Mouse (Mus musculus) neural tube, embryonic 15.5 days (tissue): Measurements from ENCODE around the gene Fto. TPM values are rescaled to one million over a fixed set of nuclear protein-coding genes. Genes with fewer than 3 reads are reported as not detected.

Source experiments
- ATAC-seq: fragments of 200-750 bp; cut with Nextera tagmentation; 2 replicates; pipeline ENCODE4 v1.8.0; 2017; ENCODE audit warnings: mild to moderate bottlenecking, moderate TSS enrichment, moderate library complexity; ENCODE audit not compliant: low FRiP score
- H3K27ac ChIP-seq: fragments of 300-500 bp; sonication (generic); replicated peaks from 2 replicates; pipeline ENCODE4 v1.5.1; 2015; ENCODE audit warnings: mild to moderate bottlenecking, inconsistent platforms
- H3K27me3 ChIP-seq: fragments of 300-500 bp; sonication (generic); replicated peaks from 2 replicates; pipeline ENCODE4 v1.6.1; 2015; ENCODE audit warnings: inconsistent platforms
- H3K36me3 ChIP-seq: fragments of 300-500 bp; sonication (generic); 2 replicates; pipeline ENCODE4 v1.6.1; 2015; ENCODE audit warnings: inconsistent platforms
- H3K4me1 ChIP-seq: fragments of 300-500 bp; sonication (generic); 2 replicates; pipeline ENCODE4 v1.6.1; 2015; ENCODE audit warnings: inconsistent platforms
- H3K4me2 ChIP-seq: fragments of 300-500 bp; sonication (generic); 2 replicates; pipeline ENCODE4 v1.6.1; 2015; ENCODE audit warnings: inconsistent platforms, mild to moderate bottlenecking, moderate library complexity
- H3K4me3 ChIP-seq: fragments of 300-500 bp; sonication (generic); replicated peaks from 2 replicates; pipeline ENCODE4 v1.5.1; 2015; ENCODE audit warnings: mild to moderate bottlenecking, inconsistent platforms
- H3K9ac ChIP-seq: fragments of 300-500 bp; sonication (generic); replicated peaks from 2 replicates; pipeline ENCODE4 v1.6.1; 2015; ENCODE audit warnings: mild to moderate bottlenecking, inconsistent platforms
- H3K9me3 ChIP-seq: fragments of 300-500 bp; sonication (generic); replicated peaks from 2 replicates; pipeline ENCODE4 v1.6.1; 2016; ENCODE audit warnings: inconsistent platforms
- WGBS: fragments of 180-500 bp; shearing (Covaris S2); methylation state at CpG from one replicate; pipeline ENCODE4 v1.1.7; 2015; ENCODE audit warnings: mixed read lengths; 5-methylcytosine and 5-hydroxymethylcytosine counted together
- polyA plus RNA-seq: library from polyadenylated mRNA; unstranded; fragments of >200 nt; fragmentation: Nextera tagmentation; extraction: Ambion mirVana; gene quantifications from 2 replicates; pipeline ENCODE4 v1.2.1, GENCODE M21; 2015

Gene Fto
- polyA plus RNA-seq, 1 experiment from 2014 or later, result 135 TPM

DNA sequence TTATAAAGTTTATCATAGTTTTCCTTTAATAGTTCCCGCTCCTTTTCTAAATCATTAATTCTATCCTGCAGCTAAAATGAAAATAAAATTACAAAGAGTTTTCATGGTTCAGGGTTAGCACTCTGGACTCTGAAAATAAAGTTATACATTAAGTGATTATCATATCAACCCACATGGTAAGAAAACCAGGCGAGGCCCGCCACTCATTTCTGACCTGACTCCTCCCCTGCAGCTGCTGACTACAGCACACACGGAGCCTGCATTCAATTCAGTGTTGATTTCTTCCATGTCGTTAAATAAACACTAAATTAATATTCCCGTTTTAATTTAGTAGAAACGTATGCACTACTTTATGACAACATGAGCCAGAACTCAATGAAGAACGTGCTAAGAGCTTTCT is 27.1 kb upstream of the Fto start:
- Histone ChIP-seq H3K27ac (no peak overlapping the region), H3K9ac (no peak overlapping the region), H3K4me2 (no peak overlapping the region), H3K27me3 (no peaks in the 10 kb centered on the region), H3K36me3 (no peaks in the 10 kb centered on the region), H3K9me3 (no peaks in the 10 kb centered on the region), H3K4me3 (no peak overlapping the region), H3K4me1 (no peaks in the 10 kb centered on the region)
- 72% methylated on average over 8 of the region's 8 CpGs for WGBS
- no peak for ATAC-seq

DNA sequence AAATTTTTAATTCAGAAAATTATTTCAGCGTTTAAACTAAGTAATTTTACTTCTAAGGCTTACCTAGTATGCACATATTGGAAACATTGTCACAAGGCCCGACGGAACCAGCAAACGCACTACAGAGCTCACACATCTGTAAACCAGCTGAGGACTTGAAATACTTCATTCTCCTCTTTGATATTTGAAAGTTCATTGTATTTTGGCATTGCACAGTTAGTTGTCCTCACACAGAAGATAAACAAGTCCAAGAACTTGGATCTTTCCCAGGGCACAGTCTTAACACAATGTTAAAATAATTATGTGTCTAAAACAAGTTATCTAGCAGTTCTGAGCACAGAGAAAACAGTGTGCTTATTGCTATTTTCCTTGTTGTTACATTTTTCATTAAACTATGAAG is 22.7 kb upstream of the Fto start:
- no peak overlapping the region for H3K4me3 ChIP-seq
- H3K27me3 ChIP-seq, result no peaks in the 10 kb centered on the region
- H3K9ac ChIP-seq, result no peak overlapping the region
- H3K4me2 ChIP-seq, result no peak overlapping the region
- no peak for ATAC-seq
- H3K36me3 ChIP-seq, result no peaks in the 10 kb centered on the region
- H3K9me3 ChIP-seq, result no peaks in the 10 kb centered on the region
- WGBS, result 87% methylated on average over 4 of the region's 4 CpGs
- no peak overlapping the region for H3K27ac ChIP-seq
- H3K4me1 ChIP-seq, result no peaks in the 10 kb centered on the region

DNA sequence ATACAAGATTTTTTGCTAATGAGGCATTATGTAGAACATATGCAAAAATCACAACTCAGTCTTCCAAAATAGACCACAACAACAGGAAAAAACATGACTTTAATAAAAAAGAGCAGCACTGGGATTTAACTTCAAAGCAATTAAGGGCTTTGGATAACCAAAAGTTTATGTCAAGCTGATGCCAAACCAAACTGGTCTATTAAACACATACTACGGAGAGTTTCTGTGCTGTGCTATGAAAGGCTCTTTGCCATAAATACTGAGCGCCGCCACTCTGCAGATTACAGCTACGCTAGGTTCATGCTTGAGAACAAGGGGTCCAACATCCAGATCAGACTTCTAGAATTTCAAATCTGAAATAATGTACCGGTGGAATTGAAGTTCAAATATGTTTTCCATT is 17.5 kb upstream of the Fto start:
- H3K4me3 ChIP-seq, result no peak overlapping the region
- no peak overlapping the region for H3K27ac ChIP-seq
- H3K9ac ChIP-seq, result no peak overlapping the region
- H3K36me3 ChIP-seq, result peaks cover 17% of the 10 kb centered on the region
- no peaks in the 10 kb centered on the region for H3K27me3 ChIP-seq
- H3K9me3 ChIP-seq, result no peaks in the 10 kb centered on the region
- no peaks in the 10 kb centered on the region for H3K4me1 ChIP-seq
- no peak overlapping the region for H3K4me2 ChIP-seq
- no peak for ATAC-seq
- WGBS, result 85% methylated on average over 5 of the region's 5 CpGs

DNA sequence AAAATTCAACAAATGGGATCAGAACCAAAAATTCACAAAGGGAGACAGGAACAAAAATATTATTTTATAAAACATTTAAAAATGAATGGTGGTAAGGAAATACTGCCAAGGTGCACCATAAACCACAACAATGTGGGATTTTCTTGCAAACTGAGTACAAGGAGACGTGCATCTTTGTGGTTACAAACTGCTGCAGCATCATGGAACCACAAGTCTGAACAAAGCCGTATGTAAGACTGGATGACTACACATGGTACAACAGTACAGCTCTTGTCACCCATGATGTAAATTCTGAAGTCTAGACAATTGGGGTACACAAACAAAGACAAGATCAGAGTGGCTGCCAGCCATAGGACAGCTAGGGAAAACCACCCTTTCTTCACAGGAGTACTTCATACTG is 14.7 kb upstream of the Fto start:
- Histone ChIP-seq H3K4me3 (no peak overlapping the region), H3K27me3 (no peaks in the 10 kb centered on the region), H3K9me3 (no peaks in the 10 kb centered on the region), H3K4me1 (no peaks in the 10 kb centered on the region), H3K27ac (no peak overlapping the region), H3K36me3 (peaks cover 21% of the 10 kb centered on the region), H3K9ac (no peak overlapping the region), H3K4me2 (no peak overlapping the region)
- WGBS, result 89% methylated on average over 2 of the region's 2 CpGs
- no peak for ATAC-seq

DNA sequence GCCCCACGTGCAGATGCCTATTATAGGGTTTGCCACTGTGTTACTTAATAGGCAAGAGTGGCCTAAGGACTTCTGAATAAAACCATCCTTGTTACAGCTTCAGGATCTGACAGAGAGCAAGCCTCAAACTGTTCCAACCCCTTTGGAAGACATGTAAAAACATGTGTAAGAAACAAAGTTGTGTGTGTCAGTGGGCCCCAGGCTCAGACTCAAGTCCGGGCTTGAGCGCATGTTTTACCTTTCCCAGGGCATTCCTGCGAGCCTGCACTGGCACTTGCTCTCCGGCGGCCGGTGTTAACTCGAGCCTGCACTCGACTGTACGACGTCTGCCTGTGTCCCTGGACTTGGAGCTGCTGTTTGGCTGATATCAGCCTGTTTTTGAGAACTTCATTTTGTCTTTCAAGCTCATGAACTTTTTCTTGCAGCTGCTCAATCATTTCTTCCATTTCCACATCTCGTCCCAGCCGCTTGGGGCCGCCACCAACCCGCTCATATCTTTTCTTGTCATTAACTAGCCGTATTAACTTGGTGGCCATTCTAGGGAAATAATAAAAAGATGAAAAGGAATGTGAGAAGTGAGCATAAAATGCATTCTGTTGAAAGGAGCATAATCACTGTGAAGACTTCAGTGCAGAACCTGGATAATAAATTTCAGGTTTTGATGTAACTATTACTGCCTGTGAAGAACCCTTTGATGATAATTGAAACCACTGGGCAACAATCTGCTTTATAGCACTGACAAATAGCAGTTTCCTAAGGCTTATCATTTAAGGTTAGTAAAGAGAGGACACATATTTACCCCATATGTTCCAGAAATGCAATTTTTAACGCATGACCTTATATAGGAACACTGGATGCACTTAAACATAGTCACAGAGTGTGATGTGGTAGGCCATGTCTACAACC is 8.6 kb upstream of the Fto start:
- 83% methylated on average over 17 of the region's 17 CpGs for WGBS
- H3K27ac ChIP-seq, result no peak overlapping the region
- H3K4me2 ChIP-seq, result no peak overlapping the region
- H3K27me3 ChIP-seq, result no peaks in the 10 kb centered on the region
- no peaks in the 10 kb centered on the region for H3K4me1 ChIP-seq
- H3K9ac ChIP-seq, result no peak overlapping the region
- H3K9me3 ChIP-seq, result no peaks in the 10 kb centered on the region
- H3K36me3 ChIP-seq, result peaks cover 11% of the 10 kb centered on the region
- no peak for ATAC-seq
- no peak overlapping the region for H3K4me3 ChIP-seq

DNA sequence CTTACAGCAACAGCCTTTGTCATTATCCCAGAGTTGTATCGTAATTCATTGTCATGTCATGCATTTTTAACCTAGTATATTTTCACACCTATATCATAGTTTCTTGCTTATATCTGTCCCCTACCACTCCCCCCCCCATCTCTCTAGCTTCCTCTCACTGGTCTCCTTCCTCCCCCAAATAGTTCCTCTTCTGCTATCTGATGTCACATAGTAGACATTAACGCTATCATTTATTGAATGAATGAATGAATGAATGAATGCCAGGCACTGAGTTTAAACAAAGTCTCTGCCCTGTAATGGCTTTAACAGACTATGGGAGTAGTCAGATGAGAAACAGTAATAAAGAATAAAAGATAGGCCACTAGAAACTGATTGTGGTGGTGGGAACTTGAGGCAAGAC is 983 bp upstream of the Fto start:
- H3K36me3 ChIP-seq, result no peaks in the 10 kb centered on the region
- H3K4me3 ChIP-seq, result peak overlapping the region; percentile 60
- H3K4me2 ChIP-seq, result peak overlapping the region; percentile 64
- no peak overlapping the region for H3K27ac ChIP-seq
- H3K9ac ChIP-seq, result peak overlapping the region; percentile 57; the same call in 1 of the 2 replicates
- H3K9me3 ChIP-seq, result no peaks in the 10 kb centered on the region
- no peak for ATAC-seq
- peaks cover 32% of the 10 kb centered on the region for H3K4me1 ChIP-seq
- 81% methylated on average over 2 of the region's 2 CpGs for WGBS
- H3K27me3 ChIP-seq, result no peaks in the 10 kb centered on the region

DNA sequence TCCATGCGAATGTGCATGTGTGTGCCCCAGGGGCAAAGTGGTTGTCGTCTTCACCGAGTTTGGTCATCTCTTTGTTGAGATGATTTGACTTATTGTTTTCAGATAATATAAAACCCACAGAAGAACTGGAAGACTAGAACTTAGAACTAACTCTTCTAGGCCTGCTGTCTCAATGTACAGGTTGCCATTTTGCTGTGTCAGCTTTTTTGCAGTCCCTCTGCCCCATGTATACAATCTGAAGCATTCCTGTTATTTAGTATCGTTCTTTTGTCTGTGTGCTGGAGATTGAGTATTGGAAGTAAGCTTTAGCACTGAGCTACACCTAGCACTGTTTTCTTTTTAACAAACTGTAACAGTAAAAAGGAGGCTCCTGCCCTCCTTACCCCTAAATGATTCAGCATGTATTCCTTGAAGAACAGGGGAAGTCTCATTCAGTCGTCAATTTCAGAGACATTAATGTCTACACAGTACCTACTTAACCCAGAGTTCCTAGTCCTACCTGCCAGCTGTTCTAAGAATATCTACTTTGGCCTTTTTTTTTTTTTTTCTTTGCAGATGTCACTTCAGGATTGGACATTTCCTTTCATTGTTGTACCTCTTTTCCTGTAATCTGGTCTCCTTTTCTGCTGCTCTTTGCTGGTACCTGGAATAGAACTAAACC is 4.4 kb downstream of the Fto start:
- H3K9ac ChIP-seq, result no peak overlapping the region
- H3K4me3 ChIP-seq, result no peak overlapping the region
- 92% methylated on average over 5 of the region's 5 CpGs for WGBS
- H3K9me3 ChIP-seq, result no peaks in the 10 kb centered on the region
- H3K36me3 ChIP-seq, result no peaks in the 10 kb centered on the region
- H3K27ac ChIP-seq, result no peak overlapping the region
- no peak overlapping the region for H3K4me2 ChIP-seq
- H3K4me1 ChIP-seq, result peaks cover 30% of the 10 kb centered on the region
- no peaks in the 10 kb centered on the region for H3K27me3 ChIP-seq
- ATAC-seq, result no peak

DNA sequence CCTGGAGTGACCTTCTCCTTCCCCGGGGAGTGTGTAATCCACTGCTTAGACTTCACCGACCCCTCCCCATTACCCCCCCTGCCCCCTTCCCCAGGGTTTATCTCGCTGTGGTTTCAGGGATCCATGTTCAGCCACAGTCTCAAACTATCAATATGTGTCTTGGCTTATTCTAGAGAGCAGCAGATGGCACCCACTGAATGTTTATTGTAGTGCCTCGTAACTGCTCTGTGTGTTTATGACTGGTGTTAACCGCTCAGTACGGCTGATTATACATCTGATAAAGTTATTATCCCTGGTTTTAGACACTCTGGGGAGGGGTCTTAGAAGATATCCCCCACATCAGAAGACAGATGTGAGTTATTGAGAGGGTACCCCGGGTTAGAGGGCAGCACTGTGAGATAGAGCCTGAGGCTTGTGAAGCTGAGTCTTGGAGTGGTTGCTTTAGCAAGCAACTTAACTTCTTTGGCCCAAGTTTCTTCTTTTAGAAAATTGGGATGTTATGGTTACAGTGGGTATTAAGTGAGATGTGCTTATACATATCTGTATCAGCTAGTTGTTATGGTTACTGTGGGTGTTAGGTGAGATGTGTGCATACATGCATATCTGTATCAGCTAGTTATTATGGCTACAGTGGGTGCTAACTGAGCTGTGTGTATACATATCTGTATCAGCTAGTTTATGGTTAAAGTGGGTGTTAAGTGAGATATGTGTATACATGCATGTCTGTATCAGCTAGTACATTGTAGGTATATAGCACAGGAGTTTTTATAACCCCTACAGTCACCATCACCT is 5.8 kb downstream of the Fto start:
- Histone ChIP-seq H3K27ac (no peak overlapping the region), H3K36me3 (no peaks in the 10 kb centered on the region), H3K4me3 (no peak overlapping the region), H3K27me3 (no peaks in the 10 kb centered on the region), H3K4me2 (no peak overlapping the region), H3K4me1 (peaks cover 32% of the 10 kb centered on the region), H3K9me3 (no peaks in the 10 kb centered on the region), H3K9ac (no peak overlapping the region)
- ATAC-seq, result no peak
- 65% methylated on average over 7 of the region's 7 CpGs for WGBS

DNA sequence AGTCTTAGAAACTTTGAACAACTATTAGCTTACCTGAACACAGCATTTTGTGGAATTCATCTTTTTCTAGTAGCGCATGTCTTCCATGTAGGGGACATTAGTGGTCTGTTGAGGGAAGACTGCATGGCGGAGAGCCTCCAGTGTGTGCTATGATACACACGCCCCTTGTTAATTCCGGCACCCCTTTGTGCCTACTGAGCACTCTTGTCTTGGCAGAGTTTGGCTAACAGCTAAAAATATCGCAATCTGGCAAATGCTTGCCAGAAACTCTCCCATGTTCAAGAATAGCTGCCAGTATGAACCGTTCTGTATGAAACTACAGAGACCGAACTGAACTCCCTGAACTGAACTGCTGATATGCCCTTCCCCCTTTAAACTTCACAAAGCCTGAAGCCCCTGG is 10.2 kb downstream of the Fto start:
- no peak overlapping the region for H3K4me3 ChIP-seq
- WGBS, result 78% methylated on average over 7 of the region's 7 CpGs
- no peak overlapping the region for H3K9ac ChIP-seq
- no peak overlapping the region for H3K4me2 ChIP-seq
- peaks cover 22% of the 10 kb centered on the region for H3K4me1 ChIP-seq
- ATAC-seq, result no peak
- no peaks in the 10 kb centered on the region for H3K36me3 ChIP-seq
- H3K27me3 ChIP-seq, result no peaks in the 10 kb centered on the region
- H3K9me3 ChIP-seq, result no peaks in the 10 kb centered on the region
- no peak overlapping the region for H3K27ac ChIP-seq

DNA sequence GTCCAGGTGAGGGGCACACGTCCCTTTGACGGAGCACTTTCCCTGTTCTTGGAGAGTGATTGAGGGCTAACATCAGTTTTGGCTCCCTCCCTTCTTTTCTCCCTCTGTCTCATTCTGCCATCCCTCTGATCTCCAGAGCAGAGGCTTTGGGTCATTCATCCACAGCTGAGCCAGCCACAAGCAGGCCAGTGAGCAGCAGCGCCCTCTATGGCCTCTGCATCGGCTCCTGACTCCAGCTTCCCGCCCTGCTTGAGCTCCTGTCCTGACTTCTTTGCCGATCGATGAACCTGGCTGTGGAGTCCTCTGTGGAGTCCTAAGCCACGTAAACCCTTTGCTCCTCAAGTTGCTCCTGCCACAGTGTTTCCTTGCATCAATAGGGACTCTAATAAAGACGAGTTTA is 10.9 kb downstream of the Fto start:
- H3K27ac ChIP-seq, result no peak overlapping the region
- H3K27me3 ChIP-seq, result no peaks in the 10 kb centered on the region
- H3K36me3 ChIP-seq, result no peaks in the 10 kb centered on the region
- WGBS, result 49% methylated on average over 9 of the region's 9 CpGs
- H3K9ac ChIP-seq, result no peak overlapping the region
- no peak overlapping the region for H3K4me2 ChIP-seq
- peaks cover 25% of the 10 kb centered on the region for H3K4me1 ChIP-seq
- ATAC-seq, result no peak
- H3K9me3 ChIP-seq, result no peaks in the 10 kb centered on the region
- no peak overlapping the region for H3K4me3 ChIP-seq

DNA sequence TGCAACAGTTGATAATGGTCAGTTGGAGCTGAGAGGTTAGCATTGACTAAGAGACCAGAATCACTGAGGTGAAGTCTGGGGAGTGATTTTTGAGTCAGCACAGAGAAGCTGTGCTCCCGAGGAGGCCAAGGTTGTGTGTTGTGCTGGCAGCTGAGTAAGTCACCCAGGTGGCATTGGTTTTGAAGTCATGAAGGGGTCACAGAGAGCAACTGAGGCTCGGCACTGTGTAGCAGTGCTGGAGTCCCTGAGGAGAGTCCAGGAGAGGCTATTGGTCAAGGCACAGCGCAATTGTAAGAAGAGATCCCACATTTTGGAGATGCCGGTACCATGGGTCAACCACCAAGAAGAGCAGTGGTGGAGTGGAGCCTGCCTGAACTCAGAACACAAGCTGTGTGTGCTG is 11.6 kb downstream of the Fto start:
- Histone ChIP-seq H3K27me3 (no peaks in the 10 kb centered on the region), H3K36me3 (no peaks in the 10 kb centered on the region), H3K9me3 (no peaks in the 10 kb centered on the region), H3K4me2 (no peak overlapping the region), H3K9ac (no peak overlapping the region), H3K4me1 (peaks cover 31% of the 10 kb centered on the region), H3K27ac (no peak overlapping the region), H3K4me3 (no peak overlapping the region)
- no peak for ATAC-seq
- 92% methylated on average over 4 of the region's 4 CpGs for WGBS
